Comparison of ENCODE assay signal across 20 mouse cellular contexts in genomic region chr13:81667713-81668112, GRCm38 (mm10). TPM values are rescaled to one million over a fixed set of nuclear protein-coding genes. Genes with fewer than 3 reads are reported as not detected.
"Had no signal": no experiment of that assay in that cellular context is flagged by ENCODE, and none has a peak within 500 bp of the region (broad histone marks: within the 10 kb centered on the region; RNA-seq: fewer than 3 reads in every experiment).

No protein-coding gene starts in this region.

- DNase-seq: lung, adult 18-20 months; lung, embryonic 14.5 days; lung, postnatal 10 days; lung, postnatal 4 days; midbrain, embryonic 14.5 days; retina, postnatal 1 day; right cerebral cortex, adult 18-20 months; right cerebral cortex, postnatal 25 days; right cerebral cortex, postnatal 4 days; spleen, adult 18-20 months; thymus, adult 18-20 months; thymus, postnatal 14 days; thymus, postnatal 36 days had no signal

- H3K27me3 ChIP-seq: midbrain, embryonic 12.5 days; neural tube, embryonic 13.5 days; neural tube, embryonic 15.5 days had no signal

- H3K27ac ChIP-seq: midbrain, embryonic 10.5 days; midbrain, embryonic 12.5 days; neural tube, embryonic 13.5 days; neural tube, embryonic 15.5 days had no signal

- H3K9me3 ChIP-seq: midbrain, embryonic 10.5 days; midbrain, embryonic 12.5 days; neural tube, embryonic 13.5 days; neural tube, embryonic 15.5 days had no signal

- H3K9ac ChIP-seq: lung, embryonic 14.5 days; midbrain, embryonic 12.5 days; neural tube, embryonic 13.5 days; neural tube, embryonic 15.5 days had no signal

- H3K4me1 ChIP-seq: midbrain, embryonic 10.5 days; midbrain, embryonic 12.5 days; neural tube, embryonic 13.5 days; neural tube, embryonic 15.5 days had no signal

- H3K4me2 ChIP-seq: lung, embryonic 14.5 days; midbrain, embryonic 12.5 days; neural tube, embryonic 13.5 days; neural tube, embryonic 15.5 days had no signal

- H3K4me3 ChIP-seq: midbrain, embryonic 10.5 days; midbrain, embryonic 12.5 days; myocyte; neural tube, embryonic 13.5 days; neural tube, embryonic 15.5 days had no signal

RNA-seq across cellular contexts. Expression of gene Adgrv1, which starts 34.8 kb away (rescaled TPM):
- total RNA-seq: megakaryocyte, adult 5-6 weeks; megakaryocyte-erythroid progenitor cell, adult 5-6 weeks had no signal
